Mouse (Mus musculus) urinary bladder, postnatal 36 days (tissue): ENCODE data around the gene Nutm1.
"Not testable (repeated sequence)": the region's sequence is repeated elsewhere in the genome, so short reads cannot be mapped to it uniquely, and the experiment has no call there.

Experiments
- DNase-seq, 2 experiments: peaks; one replicate each; pipeline ENCODE4 v3.0.0; 2022; ENCODE audit warnings: low spot score in 2 of 2, mixed read lengths in 1 of 2

The Nutm1 gene

GRCm38 (mm10) chr2:112259241-112259962, at the start of gene Nutm1:
Gene Nutm1 (minus strand): TSS chr2:112259291.
- peak in 1 of 2 experiments; percentile 29 for DNase-seq

- DNase-seq, result no peak
Measured at GRCm38 (mm10) chr2:112308671-112309070, 49.6 kb upstream of the Nutm1 start.

- no peak for DNase-seq
Measured at GRCm38 (mm10) chr2:112298221-112298620, 39.1 kb upstream of the Nutm1 start.

GRCm38 (mm10) chr2:112296211-112296610, 37.1 kb upstream of the Nutm1 start:
- DNase-seq, result no peak

- no peak for DNase-seq
Measured at GRCm38 (mm10) chr2:112292823-112293222, 33.7 kb upstream of the Nutm1 start.

GRCm38 (mm10) chr2:112289507-112289906, 30.4 kb upstream of the Nutm1 start:
- no peak for DNase-seq

GRCm38 (mm10) chr2:112287059-112287458, 28.0 kb upstream of the Nutm1 start:
- DNase-seq, result peak in 1 of 2 experiments; percentile 17

GRCm38 (mm10) chr2:112286062-112286461, 27.0 kb upstream of the Nutm1 start:
- not testable (repeated sequence) for DNase-seq

GRCm38 (mm10) chr2:112285031-112285390, 25.9 kb upstream of the Nutm1 start:
- no peak for DNase-seq

GRCm38 (mm10) chr2:112284363-112285030, 25.4 kb upstream of the Nutm1 start:
- peak; percentile 57 to 66 for DNase-seq

- DNase-seq, result no peak
Measured at GRCm38 (mm10) chr2:112282846-112283245, 23.8 kb upstream of the Nutm1 start.

- DNase-seq, result no peak
Measured at GRCm38 (mm10) chr2:112276870-112277269, 17.8 kb upstream of the Nutm1 start.

- DNase-seq, result no peak
Measured at GRCm38 (mm10) chr2:112273474-112273873, 14.4 kb upstream of the Nutm1 start.

GRCm38 (mm10) chr2:112272909-112273308, 13.8 kb upstream of the Nutm1 start:
- DNase-seq, result no peak

- DNase-seq, result no peak
Measured at GRCm38 (mm10) chr2:112270011-112270410, 10.9 kb upstream of the Nutm1 start.

GRCm38 (mm10) chr2:112267547-112268269, 8.6 kb upstream of the Nutm1 start:
- no peak for DNase-seq

- no peak for DNase-seq
Measured at GRCm38 (mm10) chr2:112266780-112267179, 7.7 kb upstream of the Nutm1 start.

GRCm38 (mm10) chr2:112266242-112266592, 7.1 kb upstream of the Nutm1 start, which contains the start of gene Gm21985:
Gene Gm21985 (plus strand): TSS chr2:112266314.
- peak in 1 of 2 experiments; percentile 35 for DNase-seq

GRCm38 (mm10) chr2:112265448-112266241, 6.6 kb upstream of the Nutm1 start, which contains the start of gene Slc12a6:
Gene Slc12a6 (plus strand): TSS chr2:112265825.
- peak; percentile 86 to 93 for DNase-seq

- no peak for DNase-seq
Measured at GRCm38 (mm10) chr2:112264364-112264763, 5.3 kb upstream of the Nutm1 start.

GRCm38 (mm10) chr2:112262779-112263295, 3.7 kb upstream of the Nutm1 start:
- no peak for DNase-seq
